Mouse (Mus musculus): ENCODE data around the gene Scgb2b18. TPM values are rescaled to one million over a fixed set of nuclear protein-coding genes. Genes with fewer than 3 reads are reported as not detected.
"Not testable (repeated sequence)": the region's sequence is repeated elsewhere in the genome, so short reads cannot be mapped to it uniquely, and the experiment has no call there.

Scgb2b18 gene
- total RNA-seq (2021) (not detected), polyA plus RNA-seq (2012; rRNA removed) (not detected in 2 replicates)
- long read RNA-seq = 0 reads

DNA sequence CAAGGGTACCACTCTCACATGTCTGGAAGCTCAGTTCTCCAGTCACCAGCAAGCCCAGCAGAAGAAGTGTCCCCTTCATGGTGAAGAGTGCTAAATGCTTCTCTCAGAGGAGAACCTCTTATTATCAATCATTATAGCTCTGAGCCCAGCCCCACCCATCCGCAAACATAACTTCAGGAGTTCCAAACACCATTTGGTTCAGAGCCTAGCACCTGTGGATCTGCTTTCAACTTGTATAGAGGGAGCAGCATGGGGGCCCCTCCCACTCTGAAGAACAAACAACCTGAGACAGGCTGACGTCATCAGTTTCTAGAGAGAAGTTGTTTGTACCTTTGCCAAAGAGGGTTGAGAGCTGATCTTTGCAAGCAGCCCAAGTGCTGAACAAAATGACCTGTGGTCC is at the start of gene Scgb2b18:
TSS of gene Scgb2b18 (minus strand) at position 101 of the 400 bp plus-strand sequence.
- H3K36me3 ChIP-seq (ENCODE audit: control insufficient read depth, insufficient read depth, low read length); H3K27ac ChIP-seq; H3K4me3 ChIP-seq; H3K27me3 ChIP-seq (ENCODE audit: control insufficient read depth, insufficient read depth, low read length); H3K4me1 ChIP-seq (ENCODE audit: control insufficient read depth, insufficient read depth, low read length); intact Hi-C loops (cut with DNase I); H3K79me2 ChIP-seq (replicated peaks; ENCODE audit: control insufficient read depth, insufficient read depth, low read length); DNase-seq; H3K9ac ChIP-seq (ENCODE audit: low read depth, low read length): not testable (repeated sequence)
- 71% methylated on average over 2 of the region's 2 CpGs for WGBS

DNA sequence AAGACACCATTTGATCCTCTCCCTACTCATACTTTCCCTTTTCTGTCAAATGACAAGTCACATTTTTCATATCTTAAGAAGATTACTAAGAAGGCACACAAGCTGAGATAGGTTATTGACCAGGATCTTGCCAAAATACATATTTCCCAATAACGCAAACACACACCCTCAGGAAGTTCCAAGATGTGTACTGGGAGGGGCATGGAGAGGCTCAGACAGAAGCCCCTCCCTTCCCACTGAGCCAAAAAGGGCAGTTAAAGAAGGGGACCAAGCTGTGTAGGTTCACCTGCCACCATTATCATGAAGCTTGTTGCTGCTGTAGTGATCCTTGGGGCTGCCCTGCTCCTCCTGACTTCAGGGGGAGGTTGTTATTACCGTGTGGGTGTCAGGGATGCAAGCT is 11.6 kb upstream of the Scgb2b18 start, which contains the start of gene Scgb1b18:
TSS of gene Scgb1b18 (plus strand) at position 301 of the 400 bp plus-strand sequence.
- H3K4me1 ChIP-seq (ENCODE audit: control insufficient read depth, insufficient read depth, low read length); intact Hi-C loops (cut with DNase I); H3K4me3 ChIP-seq; H3K79me2 ChIP-seq (replicated peaks; ENCODE audit: control insufficient read depth, insufficient read depth, low read length); H3K27me3 ChIP-seq (ENCODE audit: control insufficient read depth, insufficient read depth, low read length); H3K36me3 ChIP-seq (ENCODE audit: control insufficient read depth, insufficient read depth, low read length); DNase-seq; H3K9ac ChIP-seq (ENCODE audit: low read depth, low read length); H3K27ac ChIP-seq: not testable (repeated sequence)
- no CpG with 5 or more reads among the region's 2 CpGs for WGBS

Other genes with a start within 250 kb of the Scgb2b18 start
- not detected for gene Scgb2b17, start 117.3 kb downstream of the Scgb2b18 start, total RNA-seq (2021)
- not detected in 2 replicates for gene Scgb2b17, start 117.3 kb downstream of the Scgb2b18 start, polyA plus RNA-seq (2012; rRNA removed)
- not detected for gene Scgb1b17, start 110.4 kb downstream of the Scgb2b18 start, total RNA-seq (2021)
- gene Scgb1b17, start 110.4 kb downstream of the Scgb2b18 start, polyA plus RNA-seq (2012; rRNA removed) = not detected in 2 replicates
- not detected for gene Scgb1b18, start 11.7 kb upstream of the Scgb2b18 start, total RNA-seq (2021)
- gene Scgb1b18, start 11.7 kb upstream of the Scgb2b18 start, polyA plus RNA-seq (2012; rRNA removed) = not detected in 2 replicates
- not detected for gene Scgb2b19, start 106.5 kb upstream of the Scgb2b18 start, total RNA-seq (2021)
- not detected in 2 replicates for gene Scgb2b19, start 106.5 kb upstream of the Scgb2b18 start, polyA plus RNA-seq (2012; rRNA removed)
- not detected for gene Scgb1b19, start 113.4 kb upstream of the Scgb2b18 start, total RNA-seq (2021)
- gene Scgb1b19, start 113.4 kb upstream of the Scgb2b18 start, polyA plus RNA-seq (2012; rRNA removed) = not detected in 2 replicates
- not detected for gene Scgb2b20, start 192.5 kb upstream of the Scgb2b18 start, total RNA-seq (2021)
- not detected in 2 replicates for gene Scgb2b20, start 192.5 kb upstream of the Scgb2b18 start, polyA plus RNA-seq (2012; rRNA removed)
- gene Scgb1b20, start 199.4 kb upstream of the Scgb2b18 start, total RNA-seq (2021) = not detected
- gene Scgb1b20, start 199.4 kb upstream of the Scgb2b18 start, polyA plus RNA-seq (2012; rRNA removed) = not detected in 2 replicates

All from heart, adult 2 months (tissue).